Mouse (Mus musculus) ZHBTc4 (cell line): Measurements from ENCODE around the gene Hdac7.

Experiments
- DNase-seq: peaks from one replicate; pipeline ENCODE4 v3.0.0-alpha.2; 2011; ENCODE audit warnings: low read depth, low spot score

Gene Hdac7

GRCm38 (mm10) chr15:97746278-97746677 lies 98.0 kb downstream of the Hdac7 start:
- no peak for DNase-seq

GRCm38 (mm10) chr15:97745331-97745730 lies 99.0 kb downstream of the Hdac7 start:
- DNase-seq = no peak

DNA sequence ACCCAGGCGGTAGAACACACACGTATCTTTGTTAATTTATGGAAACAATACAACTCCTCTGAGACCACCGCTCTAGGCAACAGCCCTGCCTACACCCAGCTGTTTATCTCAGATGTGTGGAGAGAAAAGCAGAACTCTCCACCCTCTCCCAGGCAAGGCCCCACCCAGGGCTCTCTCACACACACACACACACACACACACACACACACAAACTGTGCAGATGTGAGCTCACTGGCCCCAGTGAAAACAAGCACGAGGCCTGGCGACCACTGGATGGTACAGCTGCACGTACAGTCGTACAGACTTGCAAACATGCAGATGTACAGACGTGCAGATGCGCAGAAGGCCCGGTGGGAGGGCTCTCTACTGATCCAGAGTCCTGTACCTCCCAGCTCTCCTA lies 99.4 kb downstream of the Hdac7 start:
- DNase-seq = no peak

DNA sequence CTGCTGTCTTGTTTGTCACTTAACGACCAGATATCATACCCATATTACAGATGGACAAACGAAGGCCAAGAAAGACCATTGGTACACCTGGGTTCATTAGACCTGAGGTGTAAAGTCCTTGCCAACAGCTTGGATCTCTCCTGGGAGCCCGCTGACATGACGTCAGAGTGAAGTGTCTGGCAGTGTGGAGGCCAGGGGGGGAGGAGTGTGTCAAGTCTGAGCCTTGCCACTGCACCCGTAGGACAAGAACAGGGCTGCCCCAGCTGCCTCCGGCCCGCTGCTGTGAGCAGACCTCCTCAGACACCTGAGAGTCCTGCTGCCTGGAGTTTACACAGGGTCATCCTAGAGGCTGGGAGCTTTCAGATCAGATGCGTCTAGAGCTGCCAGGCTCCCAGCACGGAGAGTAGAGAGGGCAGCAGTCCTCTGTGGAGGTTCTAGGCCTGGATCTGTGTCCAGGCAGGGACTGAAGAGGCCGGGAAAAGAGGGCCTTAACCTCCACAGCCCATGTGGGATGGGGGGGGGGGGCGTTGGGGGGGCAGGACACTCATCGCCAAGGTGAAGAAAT lies 100.3 kb downstream of the Hdac7 start:
- DNase-seq = no peak

DNA sequence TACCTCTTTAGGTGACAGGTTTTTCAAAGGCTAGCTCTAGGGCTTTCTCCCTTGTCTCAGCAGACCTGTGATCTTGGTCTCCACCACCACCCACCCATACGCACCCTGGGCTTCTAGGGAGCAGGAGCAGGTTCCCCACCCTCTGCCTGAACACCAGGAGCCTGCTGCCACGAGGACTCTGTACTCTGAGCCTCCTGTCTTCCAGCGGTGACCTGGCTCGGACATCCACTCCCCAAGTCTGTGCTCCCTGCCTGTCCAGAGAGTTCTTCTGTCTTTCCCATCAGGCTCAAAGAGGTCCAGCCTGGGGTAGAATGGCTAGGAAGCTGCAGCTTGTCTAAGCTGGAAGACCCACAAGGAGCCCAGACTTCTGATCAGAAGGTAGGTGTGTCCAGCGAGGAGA lies 101.1 kb downstream of the Hdac7 start:
- DNase-seq = no peak
